11 mouse cellular contexts compared by ENCODE assay signal in genomic region chr9:114614176-114614953, GRCm38 (mm10). TPM values are rescaled to one million over a fixed set of nuclear protein-coding genes. Genes with fewer than 3 reads are reported as not detected.
DNase-seq lines count a peak whose midpoint lies in the region; ATAC-seq and TF ChIP-seq lines count a peak whose summit lies in the region.
"Had no signal": no experiment of that assay in that cellular context is flagged by ENCODE, and none has a peak within 500 bp of the region (broad histone marks: within the 10 kb centered on the region; RNA-seq: fewer than 3 reads in every experiment).

No protein-coding gene starts in this region.

- no peak overlapping the region for H3K4me2 ChIP-seq in hindbrain, postnatal 0 days (ENCODE audit: low read depth, low read length)
- H3K4me2 ChIP-seq in hindbrain, embryonic 12.5 days (replicated peaks) = no peak overlapping the region
- no peak overlapping the region for H3K4me2 ChIP-seq in midbrain, embryonic 14.5 days (ENCODE audit: low read length)
- H3K4me2 ChIP-seq in midbrain, embryonic 16.5 days (ENCODE audit: low read length) = no peak overlapping the region

- no peak for ATAC-seq in hindbrain, postnatal 0 days
- no peak for ATAC-seq in hindbrain, embryonic 12.5 days (ENCODE audit: low FRiP score)
- no peak for ATAC-seq in midbrain, embryonic 14.5 days (ENCODE audit: low FRiP score, low TSS enrichment)
- ATAC-seq in midbrain, embryonic 16.5 days = no peak

- peak; percentile 12 for DNase-seq in hindbrain, postnatal 0 days (ENCODE audit: low spot score)
- DNase-seq in midbrain, embryonic 14.5 days = peak; percentile 28
- DNase-seq in ZHBTc4 (ENCODE audit: low read depth, low spot score) = peak; percentile 59
- peak; percentile 46 to 48 for DNase-seq in thymus, postnatal 10 days (ENCODE audit: low spot score in 2 of 2)
- no peak for DNase-seq in hindbrain, embryonic 10.5 days (ENCODE audit: low spot score)
- no peak for DNase-seq in cerebellum, postnatal 25 days
- DNase-seq: cerebellum, adult 8-10 months had no signal

- no peaks in the 10 kb centered on the region for H3K4me1 ChIP-seq in hindbrain, postnatal 0 days (ENCODE audit: insufficient read depth, low read length)
- no peaks in the 10 kb centered on the region for H3K4me1 ChIP-seq in hindbrain, embryonic 12.5 days
- no peaks in the 10 kb centered on the region for H3K4me1 ChIP-seq in midbrain, embryonic 14.5 days (ENCODE audit: control insufficient read depth, insufficient read depth, low read length)
- H3K4me1 ChIP-seq in midbrain, embryonic 16.5 days (ENCODE audit: control insufficient read depth, insufficient read depth, low read length) = no peaks in the 10 kb centered on the region
- no peaks in the 10 kb centered on the region for H3K4me1 ChIP-seq in hindbrain, embryonic 10.5 days (replicated peaks)

- H3K9ac ChIP-seq in hindbrain, postnatal 0 days (replicated peaks; ENCODE audit: low read length) = no peak overlapping the region
- H3K9ac ChIP-seq in hindbrain, embryonic 12.5 days = no peak overlapping the region
- no peak overlapping the region for H3K9ac ChIP-seq in midbrain, embryonic 14.5 days (replicated peaks; ENCODE audit: low read length)
- no peak overlapping the region for H3K9ac ChIP-seq in midbrain, embryonic 16.5 days (ENCODE audit: low read depth, low read length)

- WGBS in hindbrain, postnatal 0 days = 84% methylated on average over 9 of the region's 9 CpGs
- 82% methylated on average over 9 of the region's 9 CpGs for WGBS in hindbrain, embryonic 12.5 days
- 91% methylated on average over 9 of the region's 9 CpGs for WGBS in midbrain, embryonic 14.5 days
- WGBS in midbrain, embryonic 16.5 days = 86% methylated on average over 9 of the region's 9 CpGs
- WGBS in hindbrain, embryonic 10.5 days = 85% methylated on average over 9 of the region's 9 CpGs

- peak; percentile 45 for TF ChIP-seq CTCF in hindbrain, postnatal 0 days (IDR thresholded peaks at IDR 0.05; ENCODE audit: low read depth)

- H3K36me3 ChIP-seq in hindbrain, postnatal 0 days (ENCODE audit: insufficient read depth, low read length) = peaks cover 57% of the 10 kb centered on the region
- peaks cover 72% of the 10 kb centered on the region for H3K36me3 ChIP-seq in hindbrain, embryonic 12.5 days
- peaks cover 77% of the 10 kb centered on the region for H3K36me3 ChIP-seq in midbrain, embryonic 14.5 days (ENCODE audit: control insufficient read depth, insufficient read depth, low read length)
- peaks cover 31% of the 10 kb centered on the region for H3K36me3 ChIP-seq in midbrain, embryonic 16.5 days (ENCODE audit: control insufficient read depth, insufficient read depth, low read length)
- H3K36me3 ChIP-seq in hindbrain, embryonic 10.5 days = peaks cover 94% of the 10 kb centered on the region

- H3K4me3 ChIP-seq in hindbrain, postnatal 0 days (ENCODE audit: low read length) = no peak overlapping the region
- H3K4me3 ChIP-seq in hindbrain, embryonic 12.5 days = no peak overlapping the region
- H3K4me3 ChIP-seq in midbrain, embryonic 14.5 days (replicated peaks; ENCODE audit: low read depth, low read length) = no peak overlapping the region
- H3K4me3 ChIP-seq in midbrain, embryonic 16.5 days (ENCODE audit: low read depth, low read length) = no peak overlapping the region
- no peak overlapping the region for H3K4me3 ChIP-seq in hindbrain, embryonic 10.5 days

- no peak overlapping the region for H3K27ac ChIP-seq in hindbrain, postnatal 0 days
- H3K27ac ChIP-seq in hindbrain, embryonic 12.5 days = no peak overlapping the region
- H3K27ac ChIP-seq in midbrain, embryonic 14.5 days (replicated peaks; ENCODE audit: low read depth, low read length) = no peak overlapping the region
- H3K27ac ChIP-seq in midbrain, embryonic 16.5 days (ENCODE audit: low read length) = no peak overlapping the region
- no peak overlapping the region for H3K27ac ChIP-seq in hindbrain, embryonic 10.5 days
- H3K27ac ChIP-seq: macrophage had no signal

- no peaks in the 10 kb centered on the region for H3K9me3 ChIP-seq in hindbrain, postnatal 0 days (ENCODE audit: low read length)
- H3K9me3 ChIP-seq in hindbrain, embryonic 12.5 days (replicated peaks) = no peaks in the 10 kb centered on the region
- H3K9me3 ChIP-seq in midbrain, embryonic 14.5 days (ENCODE audit: control insufficient read depth, low read length) = no peaks in the 10 kb centered on the region
- no peaks in the 10 kb centered on the region for H3K9me3 ChIP-seq in midbrain, embryonic 16.5 days (replicated peaks; ENCODE audit: control insufficient read depth, low read length, poor library complexity, severe bottlenecking)
- no peaks in the 10 kb centered on the region for H3K9me3 ChIP-seq in hindbrain, embryonic 10.5 days

- no peaks in the 10 kb centered on the region for H3K27me3 ChIP-seq in hindbrain, postnatal 0 days (ENCODE audit: insufficient read depth, low read length)
- H3K27me3 ChIP-seq in hindbrain, embryonic 12.5 days = no peaks in the 10 kb centered on the region
- H3K27me3 ChIP-seq in midbrain, embryonic 14.5 days (ENCODE audit: control insufficient read depth, insufficient read depth, low read length) = no peaks in the 10 kb centered on the region
- H3K27me3 ChIP-seq in midbrain, embryonic 16.5 days (ENCODE audit: control insufficient read depth, insufficient read depth, low read depth, low read length) = no peaks in the 10 kb centered on the region
- H3K27me3 ChIP-seq in hindbrain, embryonic 10.5 days (ENCODE audit: insufficient read depth, poor library complexity, severe bottlenecking) = no peaks in the 10 kb centered on the region

RNA-seq across cellular contexts. Expression of gene Cnot10, which starts 25.6 kb away (rescaled TPM):
- 29.6 and 34.2 TPM in 2 replicates for total RNA-seq in hindbrain, postnatal 0 days (2014; rRNA removed)
- polyA plus RNA-seq in hindbrain, postnatal 0 days (2015; fragmentation: Nextera tagmentation; extraction: Ambion mirVana) = 45.3 and 48.0 TPM in 2 replicates
- polyA plus RNA-seq in hindbrain, embryonic 12.5 days (2016; fragmentation: Nextera tagmentation; extraction: Ambion mirVana) = 67.2 and 71.9 TPM in 2 replicates
- 44.0 and 56.7 TPM in 2 replicates for polyA plus RNA-seq in midbrain, embryonic 14.5 days (2014; fragmentation: Nextera tagmentation; extraction: Ambion mirVana)
- 54.0 and 59.3 TPM in 2 replicates for polyA plus RNA-seq in midbrain, embryonic 16.5 days (2015; fragmentation: Nextera tagmentation; extraction: Ambion mirVana)
- polyA plus RNA-seq in hindbrain, embryonic 10.5 days (2016; fragmentation: Nextera tagmentation; extraction: Ambion mirVana) = 67.4 and 68.7 TPM in 2 replicates

RNA-seq across cellular contexts. Expression of gene Trim71, which starts 50.2 kb away (rescaled TPM):
- total RNA-seq in hindbrain, postnatal 0 days (2014; rRNA removed) = 0.10 and 0.25 TPM in 2 replicates
- polyA plus RNA-seq in hindbrain, postnatal 0 days (2015; fragmentation: Nextera tagmentation; extraction: Ambion mirVana) = 0.20 and 0.24 TPM in 2 replicates
- polyA plus RNA-seq in hindbrain, embryonic 12.5 days (2016; fragmentation: Nextera tagmentation; extraction: Ambion mirVana) = 1.2 and 1.3 TPM in 2 replicates
- polyA plus RNA-seq in midbrain, embryonic 14.5 days (2014; fragmentation: Nextera tagmentation; extraction: Ambion mirVana) = 0.15 and 0.16 TPM in 2 replicates
- 0.15 and 0.17 TPM in 2 replicates for polyA plus RNA-seq in midbrain, embryonic 16.5 days (2015; fragmentation: Nextera tagmentation; extraction: Ambion mirVana)
- polyA plus RNA-seq in hindbrain, embryonic 10.5 days (2016; fragmentation: Nextera tagmentation; extraction: Ambion mirVana) = 3.8 and 8.3 TPM in 2 replicates
- total RNA-seq: hematopoietic stem cell, adult 5-6 weeks had no signal
- polyA plus RNA-seq: macrophage had no signal

Comparison
In these comparisons a context has a peak if more than half of its experiments do, and no peak if none do; other contexts are left out.
1. DNase-seq: peak in hindbrain, postnatal 0 days (single experiment), midbrain, embryonic 14.5 days (single experiment), ZHBTc4 (single experiment) and thymus, postnatal 10 days (2 of 2); none in hindbrain, embryonic 10.5 days (single experiment) and cerebellum, postnatal 25 days (0 of 2).